Mouse (Mus musculus): Measurements from ENCODE around the gene Parvg.

Gene Parvg

GRCm38 (mm10) chr15:84351915-84352844 lies 28.4 kb downstream of the Parvg start:
- peak; percentile 93 to 94 for DNase-seq

GRCm38 (mm10) chr15:84355081-84355480 lies 31.3 kb downstream of the Parvg start:
- DNase-seq = no peak

GRCm38 (mm10) chr15:84364746-84365145 lies 40.9 kb downstream of the Parvg start:
- peak in 1 of 2 experiments; percentile 64 for DNase-seq

GRCm38 (mm10) chr15:84365675-84366381 lies 42.0 kb downstream of the Parvg start:
- DNase-seq = peak; percentile 39

GRCm38 (mm10) chr15:84366574-84366989 lies 42.8 kb downstream of the Parvg start:
- DNase-seq = peak; percentile 92 to 94

- DNase-seq = peak; percentile 52 to 69
Observed at GRCm38 (mm10) chr15:84367402-84367801, 43.6 kb downstream of the Parvg start.

GRCm38 (mm10) chr15:84372801-84373200 lies 49.0 kb downstream of the Parvg start:
- DNase-seq = no peak

GRCm38 (mm10) chr15:84378734-84379133 lies 54.9 kb downstream of the Parvg start:
- DNase-seq = no peak

- DNase-seq = no peak
Observed at GRCm38 (mm10) chr15:84380181-84380580, 56.4 kb downstream of the Parvg start.

GRCm38 (mm10) chr15:84384066-84384465 lies 60.2 kb downstream of the Parvg start:
- no peak for DNase-seq

- DNase-seq = no peak
Observed at GRCm38 (mm10) chr15:84385995-84386565, 62.3 kb downstream of the Parvg start.

- DNase-seq = no peak
Observed at GRCm38 (mm10) chr15:84388698-84389131, 64.9 kb downstream of the Parvg start.

GRCm38 (mm10) chr15:84392131-84392530 lies 68.3 kb downstream of the Parvg start:
- peak; percentile 70 to 73 for DNase-seq

Measured in cerebellum, postnatal 10 days (tissue).